Mouse (Mus musculus): Measurements from ENCODE around the gene Lclat1. TPM values are rescaled to one million over a fixed set of nuclear protein-coding genes. Genes with fewer than 3 reads are reported as not detected.
"Not testable (repeated sequence)": the region's sequence is repeated elsewhere in the genome, so short reads cannot be mapped to it uniquely, and the experiment has no call there.

The Lclat1 gene
- total RNA-seq, 2 experiments from 2014 or later, result 7.0 to 12.8 TPM

GRCm38 (mm10) chr17:73270871-73271796 is 163.3 kb downstream of the Lclat1 start:
- no peak for ATAC-seq (ENCODE audit: poor library complexity, severe bottlenecking)

- ATAC-seq (ENCODE audit: poor library complexity, severe bottlenecking), result no peak
Measured at GRCm38 (mm10) chr17:73271797-73272600, 164.2 kb downstream of the Lclat1 start.

- ATAC-seq (ENCODE audit: poor library complexity, severe bottlenecking), result peak; percentile 90
Measured at GRCm38 (mm10) chr17:73273809-73274208, 166.0 kb downstream of the Lclat1 start.

- no peak for ATAC-seq (ENCODE audit: poor library complexity, severe bottlenecking)
Measured at GRCm38 (mm10) chr17:73275066-73275465, 167.3 kb downstream of the Lclat1 start.

DNA sequence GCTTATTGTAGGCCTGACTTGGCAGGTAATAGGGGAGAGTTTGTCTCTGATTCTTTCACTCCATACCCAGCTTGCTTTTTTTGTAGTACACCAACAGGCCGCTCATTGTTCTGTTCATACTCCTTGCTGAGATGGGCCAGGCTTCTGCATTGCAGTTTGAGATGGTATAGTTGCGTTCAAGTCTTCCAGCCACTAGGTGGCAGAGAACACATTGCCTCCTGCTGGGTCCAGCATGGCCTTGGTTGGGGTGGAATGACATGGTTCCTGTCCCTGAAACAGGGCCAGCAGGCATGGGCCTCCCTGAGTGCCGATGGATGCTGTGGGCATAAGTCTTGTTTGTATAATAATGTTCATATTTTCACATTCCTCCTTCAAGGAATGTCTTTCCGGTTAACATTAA is 170.0 kb downstream of the Lclat1 start:
- no peak for ATAC-seq (ENCODE audit: poor library complexity, severe bottlenecking)

DNA sequence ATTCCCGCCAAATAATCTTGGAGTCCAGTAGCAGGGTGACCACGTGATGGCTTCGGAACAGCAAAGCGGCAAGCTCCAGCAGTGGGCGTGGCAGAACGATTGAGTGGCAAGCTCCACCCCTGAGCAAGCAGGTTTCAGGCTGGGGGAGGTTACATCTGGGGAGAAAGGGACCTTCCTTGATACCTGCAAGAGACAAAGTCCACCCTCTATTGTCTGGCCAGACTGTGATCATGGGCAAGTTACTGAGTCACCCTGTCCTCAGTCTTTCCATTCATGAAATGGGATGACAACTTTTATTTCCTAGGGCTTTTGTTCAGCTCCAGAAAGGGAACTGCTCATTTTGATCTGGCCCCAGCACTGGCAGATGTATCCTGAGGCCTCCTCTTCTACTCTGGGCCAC is 174.9 kb downstream of the Lclat1 start:
- not testable (repeated sequence) for ATAC-seq (ENCODE audit: poor library complexity, severe bottlenecking)

DNA sequence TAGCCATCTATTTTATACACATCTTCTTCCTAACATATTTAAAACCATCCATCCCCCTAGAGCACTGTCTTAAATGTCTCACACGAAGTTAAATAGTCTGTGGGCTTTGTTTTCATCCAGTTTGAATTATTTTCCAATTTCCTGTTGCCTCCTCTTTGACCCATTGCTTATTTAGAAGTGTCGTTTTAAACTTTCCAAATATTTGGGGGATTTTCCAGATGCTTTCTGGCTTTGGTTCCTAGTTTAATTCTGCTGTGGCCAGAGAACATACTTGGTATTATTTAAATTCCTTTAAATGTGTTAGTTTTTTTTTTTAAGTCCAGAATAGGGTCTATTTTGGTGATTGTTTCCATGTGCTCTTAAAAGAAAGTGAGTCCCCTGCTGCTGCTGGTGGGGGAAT is 176.5 kb downstream of the Lclat1 start:
- no peak for ATAC-seq (ENCODE audit: poor library complexity, severe bottlenecking)

Other genes with a start within 250 kb of the Lclat1 start
- 48.2 and 48.7 TPM in 2 replicates for gene Lbh, start 189.7 kb upstream of the Lclat1 start, total RNA-seq (2015)
- gene Lbh, start 189.7 kb upstream of the Lclat1 start, total RNA-seq (2017), result 50.4 and 53.1 TPM in 2 replicates